Mouse (Mus musculus) myocyte (in vitro differentiated cells): ENCODE measurements at regions not wholly inside any gene's neighbourhood (a gene's known extent, or its start where the extent isn't known, plus 50 kb on each side); places are given as distances from the start of the nearest gene placed in this dataset.
A peak's percentile ranks its signal among the peaks of the same experiment; 100 is the strongest.

ENCODE experiments used
- CEBPB ChIP-seq: IDR thresholded peaks from 2 replicates; pipeline ENCODE4 v1.6.1; 2011; ENCODE audit warnings: mild to moderate bottlenecking, moderate library complexity; ENCODE audit not compliant: poor library complexity, insufficient read depth, severe bottlenecking
- E2F4 ChIP-seq: IDR thresholded peaks from one replicate; pipeline ENCODE4 v1.6.1; 2011; ENCODE audit warnings: mild to moderate bottlenecking, control low read depth, moderate library complexity; ENCODE audit not compliant: insufficient read depth
- MAX ChIP-seq: IDR thresholded peaks from one replicate; pipeline ENCODE4 v1.6.1; 2011; ENCODE audit warnings: low read depth, mild to moderate bottlenecking, control low read depth
- MYOD1 ChIP-seq, 3 experiments: IDR thresholded peaks; one replicate each; pipeline ENCODE4 v1.6.1; 2011; ENCODE audit warnings: control low read depth in 2 of 3, low read depth in 2 of 3, mild to moderate bottlenecking in 2 of 3, moderate library complexity in 1 of 3; ENCODE audit not compliant: insufficient read length in 2 of 3, control insufficient read depth in 1 of 3
- MYOG ChIP-seq, 3 experiments: IDR thresholded peaks; one replicate each; pipeline ENCODE4 v1.6.1; 2011; ENCODE audit warnings: control low read depth in 2 of 3, low read depth in 2 of 3, mild to moderate bottlenecking in 2 of 3; ENCODE audit not compliant: insufficient read length in 2 of 3, control insufficient read depth in 1 of 3, insufficient read depth in 1 of 3
- POLR2A ChIP-seq: IDR thresholded peaks from one replicate; pipeline ENCODE4 v1.6.1; 2011; ENCODE audit warnings: low read depth, mild to moderate bottlenecking, control low read depth, moderate library complexity; ENCODE audit not compliant: insufficient read length
- POLR2AphosphoS2 ChIP-seq: IDR thresholded peaks from one replicate; pipeline ENCODE4 v1.6.1; 2011; ENCODE audit warnings: low read depth, control low read depth; ENCODE audit not compliant: insufficient read length
- REST ChIP-seq: IDR thresholded peaks from one replicate; pipeline ENCODE4 v1.6.1; 2011; ENCODE audit warnings: mild to moderate bottlenecking, control low read depth, moderate library complexity; ENCODE audit not compliant: insufficient read depth, insufficient read length
- SRF ChIP-seq: IDR thresholded peaks from one replicate; pipeline ENCODE4 v1.6.1; 2011; ENCODE audit warnings: low read depth; ENCODE audit not compliant: control insufficient read depth, insufficient read length
- TCF12 ChIP-seq: IDR thresholded peaks from one replicate; pipeline ENCODE4 v1.6.1; 2011; ENCODE audit warnings: mild to moderate bottlenecking, control low read depth; ENCODE audit not compliant: poor library complexity, insufficient read depth, severe bottlenecking
- TCF3 ChIP-seq: IDR thresholded peaks from one replicate; pipeline ENCODE4 v1.6.1; 2011; ENCODE audit warnings: low read depth, control low read depth; ENCODE audit not compliant: insufficient read length
- USF1 ChIP-seq: IDR thresholded peaks from one replicate; pipeline ENCODE4 v1.6.1; 2011; ENCODE audit warnings: low read depth, mild to moderate bottlenecking, control low read depth, moderate library complexity

DNA sequence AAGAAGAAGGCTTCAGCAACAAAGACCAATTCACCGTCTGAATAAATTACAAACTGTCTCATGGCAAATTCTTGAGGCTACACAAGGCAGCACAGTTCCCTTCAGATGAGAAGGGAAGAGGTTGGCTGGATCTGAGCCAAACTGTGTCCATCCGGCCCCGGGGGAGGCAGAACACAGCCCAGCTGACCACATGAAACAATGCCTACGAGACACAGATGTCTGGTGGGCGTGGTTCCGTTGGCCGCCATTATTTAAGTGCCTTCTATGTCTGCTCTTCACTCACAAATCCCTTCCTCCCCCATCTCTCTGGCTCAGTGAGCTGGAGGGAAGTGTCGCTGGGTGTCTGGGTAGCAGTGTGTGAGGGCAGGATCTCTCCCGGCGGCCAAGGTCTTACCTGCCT is 127.8 kb upstream of the Irf2bp2 start:
- no peak for TF ChIP-seq MAX
- TF ChIP-seq POLR2AphosphoS2 = no peak
- no peak for TF ChIP-seq POLR2A
- TF ChIP-seq MYOG (IDR thresholded peaks at IDR 0.05; ENCODE audit: control insufficient read depth in 1 of 3, insufficient read depth in 1 of 3, insufficient read length in 2 of 3, low read depth in 2 of 3) = peak in 1 of 3 experiments; percentile 49
- no peak for TF ChIP-seq USF1
- peak in 1 of 3 experiments; percentile 47 for TF ChIP-seq MYOD1 (IDR thresholded peaks at IDR 0.05; ENCODE audit: control insufficient read depth in 1 of 3, insufficient read length in 2 of 3, low read depth in 2 of 3)
- TF ChIP-seq TCF12 = no peak
- no peak for TF ChIP-seq REST
- no peak for TF ChIP-seq E2F4
- TF ChIP-seq CEBPB = no peak
- TF ChIP-seq TCF3 = no peak
- TF ChIP-seq SRF = no peak
